Comparison of ENCODE assay signal across 26 mouse cellular contexts in genomic region chr14:98085141-98085540, GRCm38 (mm10).
"Had no signal": no experiment of that assay in that cellular context is flagged by ENCODE, and none has a peak within 500 bp of the region (broad histone marks: within the 10 kb centered on the region; RNA-seq: fewer than 3 reads in every experiment).

No protein-coding gene starts in this region.

- H3K27ac ChIP-seq: gastrocnemius, adult 2 months; heart, adult 2 months; heart, embryonic 13.5 days; heart, embryonic 15.5 days; hindbrain, embryonic 13.5 days; hindbrain, embryonic 15.5 days; hindbrain, postnatal 0 days; kidney, postnatal 0 days; layer of hippocampus, adult 2 months; left cerebral cortex, adult 2 months; limb, embryonic 10.5 days; limb, embryonic 12.5 days; liver, embryonic 13.5 days; liver, embryonic 15.5 days had no signal

- H3K36me3 ChIP-seq: heart, embryonic 13.5 days; heart, embryonic 15.5 days; hindbrain, embryonic 13.5 days; hindbrain, embryonic 15.5 days; limb, embryonic 10.5 days; limb, embryonic 12.5 days; liver, embryonic 13.5 days; liver, embryonic 15.5 days had no signal

- H3K4me3 ChIP-seq: gastrocnemius, adult 2 months; heart, adult 2 months; heart, embryonic 13.5 days; heart, embryonic 15.5 days; hindbrain, embryonic 13.5 days; hindbrain, embryonic 15.5 days; layer of hippocampus, adult 2 months; left cerebral cortex, adult 2 months; limb, embryonic 10.5 days; limb, embryonic 12.5 days; liver, embryonic 13.5 days; liver, embryonic 15.5 days had no signal

- H3K9me3 ChIP-seq: heart, embryonic 13.5 days; heart, embryonic 15.5 days; hindbrain, embryonic 13.5 days; hindbrain, embryonic 15.5 days; limb, embryonic 10.5 days; limb, embryonic 12.5 days; liver, embryonic 13.5 days; liver, embryonic 15.5 days had no signal

- ATAC-seq: hindbrain, postnatal 0 days had no signal

- H3K9ac ChIP-seq: heart, embryonic 13.5 days; heart, embryonic 15.5 days; hindbrain, embryonic 13.5 days; hindbrain, embryonic 15.5 days; limb, embryonic 12.5 days; liver, embryonic 13.5 days; liver, embryonic 15.5 days had no signal

- DNase-seq: gastrocnemius, adult 2 months; gastrocnemius, postnatal 14 days; gastrocnemius, postnatal 36 days; heart, adult 11 months; heart, adult 2 months; heart, postnatal 14 days; heart, postnatal 36 days; kidney, adult 18-20 months; kidney, adult 9 months; kidney, postnatal 14 days; kidney, postnatal 36 days; liver; liver, embryonic 13.5 days had no signal

- H3K4me1 ChIP-seq: hindbrain, embryonic 13.5 days; hindbrain, embryonic 15.5 days; liver, embryonic 13.5 days; liver, embryonic 15.5 days had no signal

- H3K4me2 ChIP-seq: heart, embryonic 11.5 days; heart, embryonic 13.5 days; heart, embryonic 15.5 days; hindbrain, embryonic 13.5 days; hindbrain, embryonic 15.5 days; limb, embryonic 12.5 days; liver, embryonic 11.5 days; liver, embryonic 13.5 days; liver, embryonic 15.5 days had no signal

- H3K27me3 ChIP-seq: heart, embryonic 13.5 days; heart, embryonic 15.5 days; hindbrain, embryonic 13.5 days; hindbrain, embryonic 15.5 days; limb, embryonic 12.5 days; liver, embryonic 13.5 days; liver, embryonic 15.5 days had no signal
